Mouse (Mus musculus): ENCODE results near the gene Oser1.
A peak's percentile ranks its signal among the peaks of the same experiment; 100 is the strongest.
"Not testable (repeated sequence)": the region's sequence is repeated elsewhere in the genome, so short reads cannot be mapped to it uniquely, and the experiment has no call there.

The Oser1 gene

GRCm38 (mm10) chr2:163424597-163424996 lies at the start of gene Oser1:
Oser1 (minus strand) TSS chr2:163424697.
- no peak for DNase-seq

- peak; percentile 96 for DNase-seq
These were observed 48.0 kb upstream of the Oser1 start, which contains the start of gene Fitm2 for GRCm38 (mm10) chr2:163472466-163472851. Fitm2 (minus strand) TSS chr2:163472629.

GRCm38 (mm10) chr2:163471710-163472465 lies 47.4 kb upstream of the Oser1 start:
- no peak for DNase-seq

GRCm38 (mm10) chr2:163471136-163471535 lies 46.6 kb upstream of the Oser1 start:
- DNase-seq, result no peak

GRCm38 (mm10) chr2:163469711-163470110 lies 45.2 kb upstream of the Oser1 start:
- no peak for DNase-seq

- no peak for DNase-seq
These were observed 44.4 kb upstream of the Oser1 start for GRCm38 (mm10) chr2:163468866-163469265.

- no peak for DNase-seq
These were observed 43.1 kb upstream of the Oser1 start for GRCm38 (mm10) chr2:163467585-163467984.

GRCm38 (mm10) chr2:163466771-163467170 lies 42.3 kb upstream of the Oser1 start:
- no peak for DNase-seq

GRCm38 (mm10) chr2:163464562-163464961 lies 40.1 kb upstream of the Oser1 start:
- no peak for DNase-seq

GRCm38 (mm10) chr2:163463998-163464397 lies 39.5 kb upstream of the Oser1 start:
- no peak for DNase-seq

- no peak for DNase-seq
These were observed 38.8 kb upstream of the Oser1 start for GRCm38 (mm10) chr2:163463251-163463769.

- DNase-seq, result no peak
These were observed 38.3 kb upstream of the Oser1 start for GRCm38 (mm10) chr2:163462801-163463200.

GRCm38 (mm10) chr2:163462386-163462785 lies 37.9 kb upstream of the Oser1 start:
- no peak for DNase-seq

GRCm38 (mm10) chr2:163461307-163461706 lies 36.8 kb upstream of the Oser1 start:
- not testable (repeated sequence) for DNase-seq

GRCm38 (mm10) chr2:163460622-163461021 lies 36.1 kb upstream of the Oser1 start:
- DNase-seq, result no peak

- no peak for DNase-seq
These were observed 34.9 kb upstream of the Oser1 start for GRCm38 (mm10) chr2:163459380-163459779.

- DNase-seq, result no peak
These were observed 34.2 kb upstream of the Oser1 start for GRCm38 (mm10) chr2:163458539-163459265.

GRCm38 (mm10) chr2:163453378-163453777 lies 28.9 kb upstream of the Oser1 start:
- no peak for DNase-seq

- no peak for DNase-seq
These were observed 28.2 kb upstream of the Oser1 start for GRCm38 (mm10) chr2:163452738-163453137.

- DNase-seq, result peak; percentile 70
These were observed 26.3 kb upstream of the Oser1 start for GRCm38 (mm10) chr2:163450668-163451295.

- DNase-seq, result no peak
These were observed 24.8 kb upstream of the Oser1 start for GRCm38 (mm10) chr2:163449276-163449675.

GRCm38 (mm10) chr2:163447375-163447774 lies 22.9 kb upstream of the Oser1 start:
- peak; percentile 41 for DNase-seq

- DNase-seq, result peak; percentile 63
These were observed 19.5 kb upstream of the Oser1 start for GRCm38 (mm10) chr2:163444017-163444416.

Measured in right cerebral cortex, adult 18-20 months (tissue).